Mouse (Mus musculus) liver, adult 10 weeks (tissue): ENCODE measurements around the gene Aarsd1. TPM values are rescaled to one million over a fixed set of nuclear protein-coding genes. Genes with fewer than 3 reads are reported as not detected.

ENCODE experiments used
- polyA plus RNA-seq: library from polyadenylated mRNA; stranded (reverse); fragments of 350-450 nt; fragmentation: Illumina TruSeq; extraction: RNeasy Lipid Tissue Mini Kit (QIAGEN cat#74804); gene quantifications from one replicate; pipeline ENCODE4 v1.2.3, GENCODE M21; 2014; ENCODE audit warnings: low read depth, low replicate concordance

Aarsd1 gene
- 5.7 TPM for polyA plus RNA-seq

GRCm38 (mm10) chr11:101417101-101417855 lies at the start of gene Aarsd1:
TSS of gene Aarsd1 (minus strand) at chr11:101417615.

GRCm38 (mm10) chr11:101465869-101466551 lies 48.6 kb upstream of the Aarsd1 start, which contains the start of gene Vat1:
TSS of gene Vat1 (minus strand) at chr11:101466230.

GRCm38 (mm10) chr11:101464211-101465100 lies 47.0 kb upstream of the Aarsd1 start, which contains the start of gene Rnd2:
TSS of gene Rnd2 (plus strand) at chr11:101464999.

DNA sequence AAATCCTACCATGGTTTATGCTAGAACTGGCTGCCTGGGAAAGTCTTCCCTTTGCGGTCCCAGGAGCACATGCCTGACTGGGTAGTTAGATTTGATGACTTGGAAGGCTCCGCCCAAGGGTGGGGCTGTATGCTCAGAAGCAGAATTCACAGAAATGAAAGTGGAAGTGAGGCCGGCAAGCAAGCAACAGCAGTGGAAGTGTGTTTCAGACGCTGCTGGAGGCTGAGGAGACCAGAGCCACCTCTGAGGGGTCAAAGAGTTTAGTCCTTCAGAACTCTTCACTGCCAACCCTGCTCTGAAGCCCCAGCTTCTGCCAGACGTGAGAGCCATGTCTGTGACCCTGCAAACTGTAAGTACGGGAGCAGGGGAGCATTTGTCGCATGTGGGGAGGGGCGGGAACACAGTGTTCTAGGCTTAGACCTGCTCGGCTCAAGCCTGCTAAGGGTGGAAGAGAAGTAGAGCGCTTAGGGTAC lies 30.9 kb upstream of the Aarsd1 start, which contains the start of gene Ifi35:
Gene Ifi35 (plus strand): TSS at position 134 of the 473 bp plus-strand sequence.

GRCm38 (mm10) chr11:101442127-101442693 lies 24.8 kb upstream of the Aarsd1 start, which contains the start of gene Rpl27:
TSS of gene Rpl27 (plus strand) at chr11:101442298.

DNA sequence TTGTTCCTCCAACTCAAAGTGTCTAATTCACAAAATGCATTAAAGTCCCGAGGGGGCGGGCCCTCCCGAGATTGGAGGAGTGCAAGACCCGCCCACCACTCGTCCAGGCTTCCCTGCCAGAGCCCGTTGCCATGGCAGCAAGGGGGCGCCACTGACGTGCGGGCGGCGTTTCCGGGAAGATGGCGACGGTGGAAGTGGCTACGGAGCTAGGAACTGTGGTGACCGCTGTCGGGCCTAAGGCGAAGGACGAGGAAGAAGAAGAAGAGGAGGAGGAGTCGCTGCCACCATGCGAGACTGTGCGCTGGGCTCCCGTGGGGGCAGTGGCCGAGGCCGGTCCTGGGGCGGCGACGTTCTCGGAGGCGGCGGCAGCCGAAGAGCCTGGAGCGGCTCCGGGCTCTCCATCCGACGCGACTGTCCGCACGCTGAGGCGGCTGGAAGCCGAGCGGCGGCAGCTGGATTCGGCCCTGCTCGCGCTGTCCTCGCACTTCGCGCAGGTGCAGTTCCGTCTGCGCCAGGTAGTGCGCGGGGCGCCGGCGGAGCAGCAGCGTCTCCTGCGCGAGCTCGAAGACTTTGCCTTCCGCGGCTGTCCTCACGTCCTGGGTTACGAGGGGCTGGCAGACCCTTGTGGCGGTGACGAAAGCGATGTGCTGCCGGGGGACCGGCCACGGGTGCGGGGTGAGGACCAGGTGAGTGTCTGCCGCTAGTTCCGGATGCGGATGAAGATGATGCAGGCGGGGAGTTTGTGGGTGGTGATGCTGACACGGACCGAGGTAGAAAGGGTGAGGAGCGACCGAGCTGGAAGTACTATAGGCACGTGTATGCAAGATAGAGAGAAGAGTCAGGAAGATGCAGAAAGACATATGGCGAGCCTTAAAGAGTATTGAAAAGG lies 7.8 kb upstream of the Aarsd1 start, which contains the start of the genes Rundc1 and Ptges3l:
Gene Rundc1 (plus strand): TSS at position 161 of the 889 bp plus-strand sequence.
Gene Ptges3l (minus strand): TSS at position 409 of the 889 bp plus-strand sequence.

DNA sequence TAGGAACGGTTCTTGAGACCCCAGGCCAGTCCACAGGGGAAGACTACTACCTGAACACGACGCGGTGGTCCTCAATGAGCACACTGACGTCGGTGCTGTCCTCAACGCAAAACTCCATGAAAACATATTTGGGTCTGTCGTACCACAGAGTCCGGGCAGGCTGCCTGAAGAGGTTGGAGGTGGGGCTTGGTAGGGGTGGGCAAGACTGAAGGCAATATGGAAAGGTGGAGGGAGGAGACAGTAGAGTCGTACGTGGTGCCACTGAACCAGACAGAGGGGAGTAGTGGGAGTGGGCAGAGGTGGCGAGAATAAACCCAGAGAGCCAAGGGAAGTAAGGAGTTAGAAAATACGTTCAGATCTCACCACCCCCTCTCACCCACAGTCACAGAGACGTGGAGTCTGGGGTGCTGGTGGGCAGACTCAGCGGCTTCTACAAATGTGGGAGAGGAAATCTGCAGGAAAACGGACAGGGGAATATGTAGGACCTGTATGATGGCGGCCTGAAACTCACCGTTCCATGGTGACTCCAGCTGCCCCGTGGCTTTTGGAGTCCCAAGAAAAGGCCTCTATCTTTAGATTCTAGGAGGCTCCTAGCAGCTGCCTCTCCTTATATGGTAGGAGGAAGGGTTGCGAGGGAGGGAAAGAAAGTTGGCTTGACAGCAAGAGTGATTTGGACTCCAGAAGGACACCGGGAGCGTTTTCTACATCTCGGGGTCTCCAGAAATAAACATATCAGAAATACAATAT lies 6.9 kb upstream of the Aarsd1 start, which contains the start of gene Gm27029:
Gene Gm27029 (minus strand): TSS at position 692 of the 747 bp plus-strand sequence.

DNA sequence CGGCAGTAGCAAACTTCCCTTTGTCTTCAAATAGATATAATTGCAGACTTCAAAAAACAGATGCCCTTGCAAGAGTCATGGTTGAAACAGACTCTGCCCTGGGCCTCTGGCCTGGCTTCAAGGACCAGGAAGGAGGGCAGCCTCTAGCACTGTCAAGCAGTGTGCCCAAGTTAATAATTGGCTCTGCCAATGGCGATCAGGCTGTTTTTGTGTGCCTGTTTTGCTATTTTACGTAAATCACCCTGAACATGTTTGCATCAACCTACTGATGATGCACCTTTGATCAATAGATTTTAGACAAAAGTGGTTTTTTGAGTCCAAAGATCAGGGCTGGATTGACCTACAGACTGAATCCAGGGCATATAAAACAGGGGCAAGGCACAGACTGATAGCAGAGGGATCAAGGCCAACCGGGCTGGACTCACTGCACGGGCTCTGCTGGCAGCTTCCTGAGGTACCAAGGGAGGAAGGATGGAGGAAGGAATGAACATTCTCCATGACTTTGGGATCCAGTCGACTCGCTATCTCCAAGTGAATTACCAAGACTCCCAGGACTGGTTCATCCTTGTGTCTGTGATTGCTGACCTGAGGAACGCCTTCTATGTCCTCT lies 50.0 kb downstream of the Aarsd1 start, which contains the start of gene G6pc:
Gene G6pc (plus strand): TSS at position 236 of the 610 bp plus-strand sequence.

Other genes with a start within 250 kb of the Aarsd1 start
- 0.08 TPM for gene Cntnap1, start 247.1 kb downstream of the Aarsd1 start, polyA plus RNA-seq
- gene Plekhh3, start 246.3 kb downstream of the Aarsd1 start, polyA plus RNA-seq: not detected
- not detected for gene Ccr10, start 242.2 kb downstream of the Aarsd1 start, polyA plus RNA-seq
- 6.2 TPM for gene Ezh1, start 191.2 kb downstream of the Aarsd1 start, polyA plus RNA-seq
- gene Ramp2, start 171.6 kb downstream of the Aarsd1 start, polyA plus RNA-seq: 4.4 TPM
- gene Vps25, start 163.9 kb downstream of the Aarsd1 start, polyA plus RNA-seq: 82.1 TPM
- not detected for gene Wnk4, start 157.0 kb downstream of the Aarsd1 start, polyA plus RNA-seq
- not detected for gene Cntd1, start 138.6 kb downstream of the Aarsd1 start, polyA plus RNA-seq
- gene Coa3, start 138.5 kb downstream of the Aarsd1 start, polyA plus RNA-seq: 11.5 TPM
- 49.8 TPM for gene Becn1, start 115.3 kb downstream of the Aarsd1 start, polyA plus RNA-seq
- 96.3 TPM for gene Psme3, start 101.4 kb downstream of the Aarsd1 start, polyA plus RNA-seq
- not detected for gene Aoc2, start 92.6 kb downstream of the Aarsd1 start, polyA plus RNA-seq
- 0.16 TPM for gene Aoc3, start 87.0 kb downstream of the Aarsd1 start, polyA plus RNA-seq
- 315 TPM for gene G6pc, start 50.1 kb downstream of the Aarsd1 start, polyA plus RNA-seq
- gene Gm27029, start 7.2 kb upstream of the Aarsd1 start, polyA plus RNA-seq: 0.95 TPM
- 1.6 TPM for gene Rundc1, start 7.5 kb upstream of the Aarsd1 start, polyA plus RNA-seq
- not detected for gene Ptges3l, start 7.7 kb upstream of the Aarsd1 start, polyA plus RNA-seq
- gene Rpl27, start 24.7 kb upstream of the Aarsd1 start, polyA plus RNA-seq: 30.0 TPM
- gene Ifi35, start 30.8 kb upstream of the Aarsd1 start, polyA plus RNA-seq: 3.8 TPM
- gene Rnd2, start 47.4 kb upstream of the Aarsd1 start, polyA plus RNA-seq: 10.8 TPM
- gene Vat1, start 48.6 kb upstream of the Aarsd1 start, polyA plus RNA-seq: 1.9 TPM
- 0.58 TPM for gene Brca1, start 134.3 kb upstream of the Aarsd1 start, polyA plus RNA-seq
- gene Nbr1, start 134.5 kb upstream of the Aarsd1 start, polyA plus RNA-seq: 155 TPM
- gene Tmem106a, start 164.6 kb upstream of the Aarsd1 start, polyA plus RNA-seq: 6.0 TPM
- not detected for gene Gm11634, start 181.6 kb upstream of the Aarsd1 start, polyA plus RNA-seq
- 2.7 TPM for gene Rdm1, start 209.6 kb upstream of the Aarsd1 start, polyA plus RNA-seq
- 17.2 TPM for gene Arl4d, start 247.9 kb upstream of the Aarsd1 start, polyA plus RNA-seq